Mouse (Mus musculus) heart, postnatal 0 days (tissue): ENCODE measurements at regions not wholly inside any gene's neighbourhood (a gene's known extent, or its start where the extent isn't known, plus 50 kb on each side); places are given as distances from the start of the nearest gene placed in this dataset.
"Not testable (repeated sequence)": the region's sequence is repeated elsewhere in the genome, so short reads cannot be mapped to it uniquely, and the experiment has no call there.

ENCODE experiments used
- ATAC-seq: fragments of 200-750 bp; cut with Nextera tagmentation; 2 replicates; pipeline ENCODE4 v1.8.0; 2017; ENCODE audit warnings: low read depth, moderate number of reproducible peaks, moderate library complexity; ENCODE audit not compliant: insufficient read depth
- DNase-seq: peaks from one replicate; pipeline ENCODE4 v3.0.0-alpha.2; 2016; ENCODE audit warnings: low spot score
- H3K27ac ChIP-seq: fragments of 300-500 bp; sonication (generic); 2 replicates; pipeline ENCODE4 v1.5.1; 2014; ENCODE audit warnings: low read depth, mild to moderate bottlenecking
- H3K27me3 ChIP-seq: fragments of 300-500 bp; sonication (generic); 2 replicates; pipeline ENCODE4 v1.6.1; 2014; ENCODE audit warnings: low read length, mixed read lengths; ENCODE audit not compliant: control insufficient read depth, insufficient read depth
- H3K36me3 ChIP-seq: fragments of 300-500 bp; sonication (generic); replicated peaks from 2 replicates; pipeline ENCODE4 v1.6.1; 2014; ENCODE audit warnings: low read length, mixed read lengths; ENCODE audit not compliant: control insufficient read depth, insufficient read depth
- H3K4me1 ChIP-seq: fragments of 300-500 bp; sonication (generic); 2 replicates; pipeline ENCODE4 v1.6.1; 2014; ENCODE audit warnings: antibody characterized with exemption; ENCODE audit not compliant: control insufficient read depth, insufficient read depth
- H3K4me2 ChIP-seq: fragments of 300-500 bp; sonication (generic); 2 replicates; pipeline ENCODE4 v1.6.1; 2014; ENCODE audit warnings: low read depth, mild to moderate bottlenecking, low read length, moderate library complexity
- H3K4me3 ChIP-seq: fragments of 300-500 bp; sonication (generic); 2 replicates; pipeline ENCODE4 v1.5.1; 2014; ENCODE audit warnings: low read depth, low read length
- H3K9ac ChIP-seq: fragments of 300-500 bp; sonication (generic); replicated peaks from 2 replicates; pipeline ENCODE4 v1.6.1; 2014; ENCODE audit warnings: low read depth, low read length, mixed read lengths
- H3K9me3 ChIP-seq: fragments of 300-500 bp; sonication (generic); replicated peaks from 2 replicates; pipeline ENCODE4 v1.6.1; 2016; ENCODE audit warnings: low read length; ENCODE audit not compliant: control insufficient read depth
- CTCF ChIP-seq: IDR thresholded peaks from 2 replicates; pipeline ENCODE4 v1.5.1; 2016; ENCODE audit warnings: antibody characterized with exemption, control low read depth, low read depth
- EP300 ChIP-seq: IDR thresholded peaks from 2 replicates; pipeline ENCODE4 v1.6.1; 2016; ENCODE audit warnings: antibody characterized with exemption, low read depth
- WGBS: fragments of 180-500 bp; shearing (Covaris S2); extraction: QIAGEN DNeasy Blood & Tissue Kit; methylation state at CpG from one replicate; pipeline ENCODE4 v1.1.7; 2014; 5-methylcytosine and 5-hydroxymethylcytosine counted together

- 72% methylated on average over 5 of the region's 5 CpGs for WGBS
- Histone ChIP-seq H3K4me1 (no peaks in the 10 kb centered on the region), H3K9ac (no peak overlapping the region), H3K27me3 (no peaks in the 10 kb centered on the region), H3K4me2 (no peak overlapping the region), H3K4me3 (no peak overlapping the region), H3K27ac (no peak overlapping the region), H3K9me3 (no peaks in the 10 kb centered on the region), H3K36me3 (no peaks in the 10 kb centered on the region)
- ATAC-seq (no peak), DNase-seq (no peak)
- no peak for TF ChIP-seq EP300
- no peak for TF ChIP-seq CTCF
These were observed 238.0 kb downstream of the Glrx3 start for GRCm38 (mm10) chr7:137675381-137675780.

GRCm38 (mm10) chr7:137684826-137685225 is 247.4 kb downstream of the Glrx3 start:
- no peaks in the 10 kb centered on the region for H3K36me3 ChIP-seq
- no peak overlapping the region for H3K27ac ChIP-seq
- no peak overlapping the region for H3K4me2 ChIP-seq
- ATAC-seq (no peak), DNase-seq (no peak)
- H3K9me3 ChIP-seq: no peaks in the 10 kb centered on the region
- TF ChIP-seq EP300 (no peak), CTCF (no peak)
- no peaks in the 10 kb centered on the region for H3K4me1 ChIP-seq
- H3K27me3 ChIP-seq: no peaks in the 10 kb centered on the region
- WGBS: 75% methylated on average over 6 of the region's 6 CpGs
- H3K9ac ChIP-seq: no peak overlapping the region
- no peak overlapping the region for H3K4me3 ChIP-seq

GRCm38 (mm10) chr7:137685320-137685719 is 247.9 kb downstream of the Glrx3 start:
- WGBS: 70% methylated on average over 6 of the region's 6 CpGs

GRCm38 (mm10) chr7:137696831-137697230 is 259.4 kb downstream of the Glrx3 start:
- H3K4me2 ChIP-seq: no peak overlapping the region
- TF ChIP-seq EP300 (no peak), CTCF (no peak)
- WGBS: 69% methylated on average over 5 of the region's 5 CpGs
- no peak overlapping the region for H3K9ac ChIP-seq
- DNase-seq (no peak), ATAC-seq (no peak)
- H3K4me3 ChIP-seq: no peak overlapping the region
- H3K27ac ChIP-seq: no peak overlapping the region
- H3K4me1 ChIP-seq: no peaks in the 10 kb centered on the region
- H3K9me3 ChIP-seq: no peaks in the 10 kb centered on the region
- no peaks in the 10 kb centered on the region for H3K36me3 ChIP-seq
- H3K27me3 ChIP-seq: no peaks in the 10 kb centered on the region

More at GRCm38 (mm10) chr7:137685320-137685719, 247.9 kb downstream of the Glrx3 start:
- no peak for TF ChIP-seq EP300
- no peak for TF ChIP-seq CTCF
- Histone ChIP-seq H3K9ac (no peak overlapping the region), H3K27ac (no peak overlapping the region), H3K9me3 (no peaks in the 10 kb centered on the region), H3K36me3 (no peaks in the 10 kb centered on the region), H3K27me3 (no peaks in the 10 kb centered on the region), H3K4me1 (no peaks in the 10 kb centered on the region), H3K4me3 (no peak overlapping the region), H3K4me2 (no peak overlapping the region)
- ATAC-seq (no peak), DNase-seq (no peak)

- not testable (repeated sequence) for H3K4me3 ChIP-seq, H3K9ac ChIP-seq, H3K27me3 ChIP-seq, H3K9me3 ChIP-seq, H3K4me2 ChIP-seq, H3K27ac ChIP-seq, H3K4me1 ChIP-seq, DNase-seq, H3K36me3 ChIP-seq, ATAC-seq
- 67% methylated on average over 6 of the region's 6 CpGs for WGBS
These were observed 261.1 kb downstream of the Glrx3 start for GRCm38 (mm10) chr7:137698501-137698900.

- no peak overlapping the region for H3K4me3 ChIP-seq
- ATAC-seq (no peak), DNase-seq (no peak)
- H3K4me1 ChIP-seq: no peaks in the 10 kb centered on the region
- WGBS: 54% methylated on average over 9 of the region's 9 CpGs
- no peak overlapping the region for H3K9ac ChIP-seq
- H3K9me3 ChIP-seq: no peaks in the 10 kb centered on the region
- no peaks in the 10 kb centered on the region for H3K27me3 ChIP-seq
- no peak overlapping the region for H3K4me2 ChIP-seq
- TF ChIP-seq EP300: no peak
- TF ChIP-seq CTCF: no peak
- no peaks in the 10 kb centered on the region for H3K36me3 ChIP-seq
- H3K27ac ChIP-seq: no peak overlapping the region
These were observed 275.4 kb downstream of the Glrx3 start for GRCm38 (mm10) chr7:137712862-137713261.
